Mouse (Mus musculus) intestine, postnatal 0 days (tissue): ENCODE results near the gene Kdm2a. TPM values are rescaled to one million over a fixed set of nuclear protein-coding genes. Genes with fewer than 3 reads are reported as not detected.
"Not testable (repeated sequence)": the region's sequence is repeated elsewhere in the genome, so short reads cannot be mapped to it uniquely, and the experiment has no call there.

Experiments
- ATAC-seq: fragments of 200-750 bp; cut with Nextera tagmentation; 2 replicates; pipeline ENCODE4 v1.8.0; 2017; ENCODE audit warnings: mild to moderate bottlenecking, moderate TSS enrichment, moderate library complexity
- H3K27ac ChIP-seq: fragments of 300-500 bp; sonication (generic); 2 replicates; pipeline ENCODE4 v1.5.1; 2014; ENCODE audit warnings: mild to moderate bottlenecking, low read depth, low read length, moderate library complexity
- H3K27me3 ChIP-seq: fragments of 300-500 bp; sonication (generic); replicated peaks from 2 replicates; pipeline ENCODE4 v1.6.1; 2014; ENCODE audit warnings: low read length, mixed read lengths; ENCODE audit not compliant: control insufficient read depth, insufficient read depth
- H3K36me3 ChIP-seq: fragments of 300-500 bp; sonication (generic); 2 replicates; pipeline ENCODE4 v1.6.1; 2014; ENCODE audit warnings: mild to moderate bottlenecking, moderate library complexity; ENCODE audit not compliant: control insufficient read depth, insufficient read depth
- H3K4me1 ChIP-seq: fragments of 300-500 bp; sonication (generic); replicated peaks from 2 replicates; pipeline ENCODE4 v1.6.1; 2014; ENCODE audit warnings: antibody characterized with exemption, low read length, mixed read lengths; ENCODE audit not compliant: control insufficient read depth, insufficient read depth
- H3K4me2 ChIP-seq: fragments of 300-500 bp; sonication (generic); replicated peaks from 2 replicates; pipeline ENCODE4 v1.6.1; 2014; ENCODE audit warnings: low read depth, mild to moderate bottlenecking, moderate library complexity
- H3K4me3 ChIP-seq: fragments of 300-500 bp; sonication (generic); 2 replicates; pipeline ENCODE4 v1.5.1; 2014; ENCODE audit warnings: low read depth, low read length
- H3K9ac ChIP-seq: fragments of 300-500 bp; sonication (generic); 2 replicates; pipeline ENCODE4 v1.6.1; 2014; ENCODE audit warnings: mild to moderate bottlenecking, low read depth, low read length
- H3K9me3 ChIP-seq: fragments of 300-500 bp; sonication (generic); 2 replicates; pipeline ENCODE4 v1.6.1; 2016; ENCODE audit warnings: mixed run types; ENCODE audit not compliant: control insufficient read depth
- CTCF ChIP-seq: sonication (generic); IDR thresholded peaks from 2 replicates; pipeline ENCODE4 v1.5.1; 2016; ENCODE audit warnings: low read depth, mild to moderate bottlenecking, control low read depth, antibody characterized with exemption, moderate library complexity
- WGBS: fragments of 180-500 bp; shearing (Covaris S2); extraction: QIAGEN DNeasy Blood & Tissue Kit; methylation state at CpG from one replicate; pipeline ENCODE4 v1.1.7; 2014; 5-methylcytosine and 5-hydroxymethylcytosine counted together
- polyA plus RNA-seq: library from polyadenylated mRNA; unstranded; fragments of >200 nt; fragmentation: Nextera tagmentation; extraction: Ambion mirVana; gene quantifications from 2 replicates; pipeline ENCODE4 v1.2.1, GENCODE M21; 2015

Kdm2a gene
- polyA plus RNA-seq, 1 experiment from 2014 or later: 21.2 TPM

DNA sequence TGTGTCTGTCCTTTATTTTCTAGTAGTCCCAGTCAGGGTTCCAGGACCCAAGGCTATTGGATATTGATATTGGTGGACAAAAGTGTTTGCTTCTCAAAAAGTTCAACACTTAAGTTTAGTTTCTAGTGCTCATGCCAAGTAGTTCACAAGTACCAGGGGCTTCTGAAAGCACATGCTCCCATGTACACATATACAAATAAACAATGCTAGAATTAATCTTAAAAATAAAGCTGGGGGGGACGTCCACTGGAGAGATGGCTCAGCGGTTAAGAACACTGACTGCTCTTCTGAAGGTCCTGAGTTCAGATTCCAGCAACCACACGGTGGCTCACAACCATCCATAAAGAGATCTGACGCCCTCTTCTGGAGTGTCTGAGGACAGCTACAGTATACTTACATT, 13.1 kb downstream of the Kdm2a start:
- H3K36me3 ChIP-seq: peaks cover 8% of the 10 kb centered on the region; the same call in 1 of the 2 replicates
- no peaks in the 10 kb centered on the region for H3K4me1 ChIP-seq
- no peaks in the 10 kb centered on the region for H3K9me3 ChIP-seq
- no peak overlapping the region for H3K27ac ChIP-seq
- ATAC-seq: no peak
- no peak overlapping the region for H3K4me3 ChIP-seq
- no peak overlapping the region for H3K9ac ChIP-seq
- no peaks in the 10 kb centered on the region for H3K27me3 ChIP-seq
- 79% methylated on average over 4 of the region's 4 CpGs for WGBS
- TF ChIP-seq CTCF: peak; percentile 21; the same call in 1 of the 2 replicates
- no peak overlapping the region for H3K4me2 ChIP-seq

DNA sequence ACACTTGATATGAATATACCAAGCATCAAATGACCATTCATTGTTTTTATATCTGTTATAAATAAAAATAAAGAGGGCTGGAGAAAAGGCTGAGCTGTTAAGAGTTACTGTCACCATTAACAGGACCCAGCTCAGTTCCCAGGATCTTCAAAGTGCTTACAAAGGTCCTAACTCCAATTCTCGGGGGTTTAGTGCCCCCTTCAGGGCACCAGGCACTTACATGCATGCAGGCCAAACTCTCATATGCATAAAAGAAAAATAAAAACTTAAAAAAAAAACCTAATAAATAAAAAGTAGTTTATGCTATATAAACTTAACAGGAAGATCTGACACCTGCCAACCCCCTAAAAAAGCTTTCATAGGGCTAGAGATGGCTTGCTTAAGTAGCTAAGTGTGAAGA, 13.8 kb downstream of the Kdm2a start:
- H3K27me3 ChIP-seq: no peaks in the 10 kb centered on the region
- no peak overlapping the region for H3K4me3 ChIP-seq
- H3K36me3 ChIP-seq: peaks cover 9% of the 10 kb centered on the region; the same call in 1 of the 2 replicates
- no peak overlapping the region; the same call in 1 of the 2 replicates for H3K27ac ChIP-seq
- H3K4me1 ChIP-seq: no peaks in the 10 kb centered on the region
- no peak overlapping the region for H3K9ac ChIP-seq
- no peaks in the 10 kb centered on the region for H3K9me3 ChIP-seq
- 50% methylated on average over 1 of the region's 1 CpGs for WGBS
- no peak overlapping the region for H3K4me2 ChIP-seq
- ATAC-seq: no peak
- peak; percentile 38 for TF ChIP-seq CTCF

- Histone ChIP-seq H3K36me3 (peaks cover 10% of the 10 kb centered on the region; the same call in 1 of the 2 replicates), H3K4me3 (no peak overlapping the region), H3K4me2 (no peak overlapping the region), H3K27ac (no peak overlapping the region), H3K9me3 (no peaks in the 10 kb centered on the region), H3K9ac (no peak overlapping the region), H3K4me1 (no peaks in the 10 kb centered on the region), H3K27me3 (no peaks in the 10 kb centered on the region)
- TF ChIP-seq CTCF: peak; percentile 18; the same call in 1 of the 2 replicates
- ATAC-seq: no peak
Measured at GRCm38 (mm10) chr19:4383306-4383705, 14.8 kb downstream of the Kdm2a start.

DNA sequence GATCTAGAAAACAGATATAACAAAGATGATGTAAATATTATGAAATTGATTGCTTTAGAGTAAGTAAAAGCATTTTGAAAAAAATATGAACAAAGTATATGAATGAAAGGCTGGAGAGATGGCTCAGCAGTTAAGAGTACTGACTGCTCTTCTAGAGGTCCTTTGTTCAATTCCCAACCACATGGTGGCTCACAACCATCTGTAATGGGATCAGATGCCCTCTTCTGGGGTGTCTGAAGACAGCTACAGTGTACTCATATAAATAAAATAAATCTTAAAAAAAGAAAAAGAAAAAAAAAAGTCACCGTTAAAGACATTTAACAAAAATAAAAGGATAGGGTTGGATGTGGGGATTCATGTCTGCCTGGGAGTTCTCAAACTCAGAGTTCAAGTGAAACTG, 15.8 kb downstream of the Kdm2a start:
- not testable (repeated sequence) for H3K4me1 ChIP-seq, H3K27ac ChIP-seq, H3K4me3 ChIP-seq, H3K4me2 ChIP-seq, H3K27me3 ChIP-seq, H3K9me3 ChIP-seq, H3K9ac ChIP-seq, ATAC-seq
- peaks cover 10% of the 10 kb centered on the region; the same call in 1 of the 2 replicates for H3K36me3 ChIP-seq
- peak; percentile 27; the same call in 1 of the 2 replicates for TF ChIP-seq CTCF
- 74% methylated on average over 1 of the region's 1 CpGs for WGBS

DNA sequence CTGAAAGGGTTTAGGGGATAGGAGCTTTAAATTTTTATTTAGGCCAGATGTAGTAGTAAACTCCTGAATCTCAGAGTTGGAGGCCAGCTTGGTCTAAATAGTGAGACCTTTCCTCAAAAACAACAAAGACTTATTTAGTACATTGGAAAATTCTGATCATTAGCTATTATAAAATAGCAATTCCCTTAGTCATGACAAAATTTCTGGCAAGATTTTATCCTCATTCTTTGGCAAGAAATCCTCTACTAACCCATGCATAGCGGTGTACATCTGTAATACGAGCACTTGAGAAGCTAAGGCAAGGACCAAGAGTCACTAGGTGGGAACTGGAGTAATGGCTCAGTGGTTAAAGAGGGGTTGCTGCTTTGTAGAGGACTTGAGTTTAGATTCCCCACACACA, 27.4 kb downstream of the Kdm2a start:
- no peaks in the 10 kb centered on the region for H3K4me1 ChIP-seq
- peaks cover 5% of the 10 kb centered on the region; the same call in 1 of the 2 replicates for H3K36me3 ChIP-seq
- H3K27ac ChIP-seq: no peak overlapping the region
- TF ChIP-seq CTCF: no peak
- H3K4me3 ChIP-seq: no peak overlapping the region
- no peak overlapping the region for H3K9ac ChIP-seq
- no peak for ATAC-seq
- WGBS: 74% methylated on average over 2 of the region's 2 CpGs
- no peaks in the 10 kb centered on the region for H3K27me3 ChIP-seq
- no peaks in the 10 kb centered on the region for H3K9me3 ChIP-seq
- no peak overlapping the region for H3K4me2 ChIP-seq

DNA sequence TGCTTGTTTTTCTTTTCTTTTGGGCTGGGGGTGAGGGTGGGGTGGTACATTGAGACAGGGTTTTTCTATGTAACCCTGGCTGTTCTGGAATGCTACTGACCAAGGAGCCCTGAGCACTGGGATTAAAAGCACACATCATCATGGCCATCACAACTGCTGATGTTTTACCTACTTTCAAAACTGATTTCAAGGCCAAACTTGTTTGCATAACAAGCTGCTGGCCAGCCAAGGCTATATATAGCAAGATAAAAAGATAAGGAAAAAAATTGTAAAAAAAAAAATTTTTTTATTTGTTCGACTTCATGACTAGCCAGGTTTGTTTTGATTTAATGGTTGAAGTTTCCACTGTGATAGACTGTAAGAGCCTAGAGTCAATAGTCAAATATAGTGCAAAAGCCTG, 27.8 kb downstream of the Kdm2a start:
- Histone ChIP-seq H3K4me2 (no peak overlapping the region), H3K27me3 (no peaks in the 10 kb centered on the region), H3K9me3 (no peaks in the 10 kb centered on the region), H3K36me3 (peaks cover 5% of the 10 kb centered on the region; the same call in 1 of the 2 replicates), H3K9ac (no peak overlapping the region), H3K4me1 (no peaks in the 10 kb centered on the region), H3K4me3 (no peak overlapping the region), H3K27ac (no peak overlapping the region)
- WGBS: 69% methylated on average over 1 of the region's 1 CpGs
- no peak for TF ChIP-seq CTCF
- ATAC-seq: no peak

GRCm38 (mm10) chr19:4349455-4349854, 48.6 kb downstream of the Kdm2a start:
- peaks cover 37% of the 10 kb centered on the region for H3K36me3 ChIP-seq
- no peak overlapping the region for H3K4me3 ChIP-seq

More at GRCm38 (mm10) chr19:4349455-4349854, 48.6 kb downstream of the Kdm2a start:
- Histone ChIP-seq H3K27me3 (no peaks in the 10 kb centered on the region), H3K4me2 (no peak overlapping the region), H3K9me3 (no peaks in the 10 kb centered on the region), H3K4me1 (no peaks in the 10 kb centered on the region), H3K27ac (no peak overlapping the region), H3K9ac (no peak overlapping the region)
- no peak for TF ChIP-seq CTCF
- no peak for ATAC-seq
- WGBS: 84% methylated on average over 2 of the region's 2 CpGs
